Mouse (Mus musculus): ENCODE measurements at regions not wholly inside any gene's neighbourhood (a gene's known extent, or its start where the extent isn't known, plus 50 kb on each side); places are given as distances from the start of the nearest gene placed in this dataset.

DNA sequence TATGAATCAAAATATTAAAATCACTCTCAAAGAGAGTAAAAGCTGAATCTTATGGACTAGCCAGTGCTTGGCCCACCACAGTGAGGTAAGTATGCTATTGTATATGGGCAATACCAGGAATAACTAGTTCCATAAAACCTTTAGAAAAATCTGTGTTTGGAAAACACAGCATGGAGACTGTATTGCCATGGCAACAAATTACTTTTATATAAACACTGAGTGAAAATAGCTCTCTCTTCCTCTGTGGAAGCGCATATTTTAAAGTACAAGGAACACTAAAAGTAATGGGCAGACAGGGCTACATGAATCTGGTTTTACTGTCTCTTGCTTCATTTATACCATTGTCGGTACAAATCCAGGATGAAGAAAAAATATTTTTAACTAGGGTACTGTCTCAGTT lies 199.5 kb downstream of the Tm4sf1 start:
- Histone ChIP-seq H3K4me3 (no peak overlapping the region), H3K27ac (no peak overlapping the region), H3K36me3 (replicated peaks) (no peaks in the 10 kb centered on the region), H3K4me1 (no peaks in the 10 kb centered on the region; the same call in 1 of the 2 replicates), H3K9me3 (no peaks in the 10 kb centered on the region), H3K27me3 (ENCODE audit: poor library complexity, severe bottlenecking) (no peaks in the 10 kb centered on the region)
- no peak for DNase-seq (ENCODE audit: extremely low spot score, low spot score)
- 90% methylated on average over 2 of the region's 2 CpGs for WGBS

DNA sequence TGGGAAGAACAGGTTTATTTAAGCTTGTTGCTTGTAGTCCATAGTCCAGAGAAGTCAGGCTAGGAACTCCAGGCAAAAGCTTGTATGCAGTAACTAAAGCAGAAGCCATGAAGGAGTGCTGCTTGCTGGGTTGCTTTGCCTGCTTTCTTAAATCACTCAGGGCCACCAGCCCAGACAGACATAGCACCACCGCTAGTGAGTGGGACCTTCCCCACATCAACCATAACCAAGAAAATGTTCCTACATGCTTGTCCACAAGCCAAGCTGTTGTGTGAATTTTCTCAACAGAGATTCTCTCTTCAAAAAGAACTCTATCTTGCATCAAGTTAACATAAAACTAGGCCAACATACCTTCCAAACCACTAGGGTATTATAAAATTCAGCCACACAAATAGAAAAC lies 201.3 kb downstream of the Tm4sf1 start:
- DNase-seq (ENCODE audit: extremely low spot score, low spot score): no peak
- Histone ChIP-seq H3K27ac (no peak overlapping the region), H3K4me1 (no peaks in the 10 kb centered on the region; the same call in 1 of the 2 replicates), H3K9me3 (no peaks in the 10 kb centered on the region), H3K27me3 (ENCODE audit: poor library complexity, severe bottlenecking) (no peaks in the 10 kb centered on the region), H3K36me3 (replicated peaks) (no peaks in the 10 kb centered on the region), H3K4me3 (no peak overlapping the region)
- WGBS: 100% methylated on average over 1 of the region's 1 CpGs

DNA sequence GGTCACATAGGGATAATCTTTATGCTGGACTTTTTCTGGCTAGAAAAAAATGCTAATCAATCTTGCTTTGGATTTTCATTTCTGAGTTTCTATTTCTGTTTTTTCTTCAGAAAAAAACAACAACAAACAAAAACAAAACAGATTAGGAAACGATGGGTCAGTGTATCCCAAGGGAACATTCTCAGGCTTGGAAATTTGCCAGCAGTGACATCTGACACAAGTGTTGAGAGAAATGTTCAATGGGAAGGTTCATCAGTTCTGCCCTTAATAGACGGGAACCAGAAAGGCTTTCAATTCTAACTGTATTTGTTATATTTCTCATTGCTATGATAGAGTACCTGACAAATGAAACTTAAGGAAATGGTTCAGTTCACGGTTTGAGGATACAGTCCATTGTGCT lies 206.9 kb downstream of the Tm4sf1 start:
- no peak overlapping the region for H3K4me3 ChIP-seq
- DNase-seq (ENCODE audit: extremely low spot score, low spot score): no peak
- no peaks in the 10 kb centered on the region for H3K4me1 ChIP-seq
- H3K36me3 ChIP-seq (replicated peaks): no peaks in the 10 kb centered on the region
- H3K9me3 ChIP-seq: no peaks in the 10 kb centered on the region
- WGBS: 83% methylated on average over 3 of the region's 3 CpGs
- no peak overlapping the region for H3K27ac ChIP-seq
- no peaks in the 10 kb centered on the region for H3K27me3 ChIP-seq (ENCODE audit: poor library complexity, severe bottlenecking)

GRCm38 (mm10) chr3:57093201-57093940 lies 208.4 kb downstream of the Tm4sf1 start:
- no peaks in the 10 kb centered on the region for H3K9me3 ChIP-seq
- DNase-seq (ENCODE audit: extremely low spot score, low spot score): no peak
- WGBS: 90% methylated on average over 1 of the region's 1 CpGs

GRCm38 (mm10) chr3:57074516-57074915 lies 227.3 kb downstream of the Tm4sf1 start:
- H3K9me3 ChIP-seq: no peaks in the 10 kb centered on the region
- DNase-seq (ENCODE audit: extremely low spot score, low spot score): no peak
- no peaks in the 10 kb centered on the region for H3K4me1 ChIP-seq
- H3K27me3 ChIP-seq (ENCODE audit: poor library complexity, severe bottlenecking): no peaks in the 10 kb centered on the region
- no peak overlapping the region for H3K27ac ChIP-seq
- H3K4me3 ChIP-seq: no peak overlapping the region
- no peaks in the 10 kb centered on the region for H3K36me3 ChIP-seq (replicated peaks)
- 90% methylated on average over 1 of the region's 1 CpGs for WGBS

More at GRCm38 (mm10) chr3:57093201-57093940, 208.4 kb downstream of the Tm4sf1 start:
- Histone ChIP-seq H3K4me1 (no peaks in the 10 kb centered on the region), H3K36me3 (replicated peaks) (no peaks in the 10 kb centered on the region), H3K4me3 (no peak overlapping the region), H3K27me3 (ENCODE audit: poor library complexity, severe bottlenecking) (no peaks in the 10 kb centered on the region), H3K27ac (no peak overlapping the region)

GRCm38 (mm10) chr3:57073962-57074506 lies 227.8 kb downstream of the Tm4sf1 start:
- no peak for DNase-seq (ENCODE audit: extremely low spot score, low spot score)
- no peak overlapping the region for H3K27ac ChIP-seq
- no peaks in the 10 kb centered on the region for H3K27me3 ChIP-seq (ENCODE audit: poor library complexity, severe bottlenecking)
- no peaks in the 10 kb centered on the region for H3K4me1 ChIP-seq
- no peak overlapping the region for H3K4me3 ChIP-seq
- no peaks in the 10 kb centered on the region for H3K9me3 ChIP-seq
- H3K36me3 ChIP-seq (replicated peaks): no peaks in the 10 kb centered on the region
- WGBS: 90% methylated on average over 4 of the region's 4 CpGs

GRCm38 (mm10) chr3:57033021-57033420 lies 268.8 kb downstream of the Tm4sf1 start:
- no peak overlapping the region for H3K4me3 ChIP-seq
- H3K27ac ChIP-seq: no peak overlapping the region
- H3K27me3 ChIP-seq (ENCODE audit: poor library complexity, severe bottlenecking): no peaks in the 10 kb centered on the region
- DNase-seq (ENCODE audit: extremely low spot score, low spot score): no peak
- no peaks in the 10 kb centered on the region for H3K36me3 ChIP-seq (replicated peaks)
- no peaks in the 10 kb centered on the region for H3K4me1 ChIP-seq
- H3K9me3 ChIP-seq: no peaks in the 10 kb centered on the region

GRCm38 (mm10) chr3:57018171-57018570 lies 283.6 kb downstream of the Tm4sf1 start:
- no peak overlapping the region for H3K4me3 ChIP-seq
- H3K27ac ChIP-seq: no peak overlapping the region
- H3K27me3 ChIP-seq (ENCODE audit: poor library complexity, severe bottlenecking): no peaks in the 10 kb centered on the region
- no peak for DNase-seq (ENCODE audit: extremely low spot score, low spot score)
- H3K9me3 ChIP-seq: no peaks in the 10 kb centered on the region
- H3K4me1 ChIP-seq: no peaks in the 10 kb centered on the region
- H3K36me3 ChIP-seq (replicated peaks): no peaks in the 10 kb centered on the region

DNA sequence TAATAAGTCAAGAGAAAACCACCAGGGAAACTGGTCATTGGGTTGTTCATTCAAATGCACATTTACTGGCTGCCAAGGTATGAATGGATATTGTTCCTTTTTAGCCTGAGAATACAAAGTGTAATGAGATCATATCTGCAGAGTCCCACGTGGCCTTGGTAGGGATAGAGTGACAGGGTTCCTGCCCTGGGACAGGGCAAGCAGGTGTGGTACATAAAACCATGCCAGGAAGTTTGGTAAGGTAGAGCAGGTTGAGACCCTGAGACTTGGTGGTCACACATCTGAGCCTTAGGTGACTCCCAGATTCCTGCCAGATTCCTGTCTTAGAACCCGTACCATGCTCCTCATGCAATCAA lies 320.5 kb downstream of the Tm4sf1 start:
- no peaks in the 10 kb centered on the region for H3K27me3 ChIP-seq (ENCODE audit: poor library complexity, severe bottlenecking)
- WGBS: 76% methylated on average over 2 of the region's 2 CpGs
- H3K27ac ChIP-seq: no peak overlapping the region
- H3K36me3 ChIP-seq (replicated peaks): no peaks in the 10 kb centered on the region
- DNase-seq (ENCODE audit: extremely low spot score, low spot score): no peak
- no peak overlapping the region for H3K4me3 ChIP-seq
- peaks cover 9% of the 10 kb centered on the region for H3K4me1 ChIP-seq
- H3K9me3 ChIP-seq: no peaks in the 10 kb centered on the region

GRCm38 (mm10) chr3:56980593-56981304 lies 321.0 kb downstream of the Tm4sf1 start:
- no peaks in the 10 kb centered on the region for H3K9me3 ChIP-seq
- no peaks in the 10 kb centered on the region for H3K36me3 ChIP-seq (replicated peaks)
- no peak overlapping the region for H3K4me3 ChIP-seq
- no peak overlapping the region for H3K27ac ChIP-seq
- H3K4me1 ChIP-seq: peaks cover 9% of the 10 kb centered on the region
- 64% methylated on average over 3 of the region's 3 CpGs for WGBS
- H3K27me3 ChIP-seq (ENCODE audit: poor library complexity, severe bottlenecking): no peaks in the 10 kb centered on the region
- DNase-seq (ENCODE audit: extremely low spot score, low spot score): no peak

DNA sequence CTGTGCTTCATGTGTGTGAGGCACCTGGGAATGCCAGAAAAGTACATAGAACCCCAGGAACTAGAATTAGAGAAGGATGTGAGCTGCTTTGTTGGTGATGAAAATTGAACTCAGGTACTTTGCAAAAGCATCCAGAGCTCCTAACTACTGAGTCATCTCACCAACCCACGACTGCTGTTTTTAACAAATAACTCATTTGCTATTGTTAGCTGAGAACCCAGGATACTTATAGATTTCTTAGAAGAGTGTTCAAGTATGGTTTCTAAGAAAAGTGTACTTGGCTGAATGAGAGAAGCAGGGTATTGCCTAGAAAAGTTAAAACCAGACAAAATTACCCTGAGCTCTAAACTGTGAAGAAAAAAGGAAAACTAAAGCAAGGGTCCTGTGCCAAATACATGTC lies 335.8 kb downstream of the Tm4sf1 start:
- 74% methylated on average over 1 of the region's 1 CpGs for WGBS
- no peak overlapping the region for H3K4me3 ChIP-seq
- no peak for DNase-seq (ENCODE audit: extremely low spot score, low spot score)

GRCm38 (mm10) chr3:56965444-56965843 lies 336.3 kb downstream of the Tm4sf1 start:
- DNase-seq (ENCODE audit: extremely low spot score, low spot score): no peak
- WGBS: 88% methylated on average over 2 of the region's 2 CpGs
- H3K27ac ChIP-seq: no peak overlapping the region
- no peaks in the 10 kb centered on the region for H3K9me3 ChIP-seq
- no peaks in the 10 kb centered on the region for H3K36me3 ChIP-seq (replicated peaks)
- no peak overlapping the region for H3K4me3 ChIP-seq
- H3K4me1 ChIP-seq: peaks cover 13% of the 10 kb centered on the region
- no peaks in the 10 kb centered on the region for H3K27me3 ChIP-seq (ENCODE audit: poor library complexity, severe bottlenecking)

More for the DNA sequence above, 335.8 kb downstream of the Tm4sf1 start:
- Histone ChIP-seq H3K9me3 (no peaks in the 10 kb centered on the region), H3K4me1 (peaks cover 13% of the 10 kb centered on the region), H3K36me3 (replicated peaks) (no peaks in the 10 kb centered on the region), H3K27me3 (ENCODE audit: poor library complexity, severe bottlenecking) (no peaks in the 10 kb centered on the region), H3K27ac (no peak overlapping the region)

GRCm38 (mm10) chr3:56964156-56964555 lies 337.6 kb downstream of the Tm4sf1 start:
- 96% methylated on average over 3 of the region's 3 CpGs for WGBS
- Histone ChIP-seq H3K27ac (no peak overlapping the region), H3K4me3 (no peak overlapping the region), H3K27me3 (ENCODE audit: poor library complexity, severe bottlenecking) (no peaks in the 10 kb centered on the region), H3K9me3 (no peaks in the 10 kb centered on the region), H3K4me1 (peaks cover 13% of the 10 kb centered on the region), H3K36me3 (replicated peaks) (no peaks in the 10 kb centered on the region)
- DNase-seq (ENCODE audit: extremely low spot score, low spot score): no peak

Measured in forebrain, embryonic 10.5 days (tissue).